Comparison of ENCODE assay signal across 18 mouse cellular contexts in genomic region chrX:51170404-51170803, GRCm38 (mm10). TPM values are rescaled to one million over a fixed set of nuclear protein-coding genes. Genes with fewer than 3 reads are reported as not detected.
"Had no signal": no experiment of that assay in that cellular context is flagged by ENCODE, and none has a peak within 500 bp of the region (broad histone marks: within the 10 kb centered on the region; RNA-seq: fewer than 3 reads in every experiment).

No protein-coding gene starts in this region.

- H3K4me2 ChIP-seq: limb, embryonic 12.5 days; limb, embryonic 15.5 days; midbrain, embryonic 11.5 days had no signal

- H3K9me3 ChIP-seq: limb, embryonic 12.5 days; limb, embryonic 15.5 days; megakaryocyte, embryonic 14.5 days had no signal

- H3K9ac ChIP-seq: limb, embryonic 12.5 days; limb, embryonic 15.5 days had no signal

- H3K4me3 ChIP-seq: layer of hippocampus, adult 2 months; left cerebral cortex, adult 2 months; limb, embryonic 12.5 days; limb, embryonic 15.5 days; megakaryocyte, embryonic 14.5 days had no signal

- H3K36me3 ChIP-seq: limb, embryonic 12.5 days; limb, embryonic 15.5 days had no signal

- ATAC-seq: inflammation-experienced regulatory T-cells, adult 6 months; intestine, embryonic 16.5 days had no signal

- H3K4me1 ChIP-seq: limb, embryonic 12.5 days; limb, embryonic 15.5 days had no signal

- H3K27ac ChIP-seq: layer of hippocampus, adult 2 months; left cerebral cortex, adult 2 months; limb, embryonic 12.5 days; limb, embryonic 15.5 days had no signal

- H3K27me3 ChIP-seq: limb, embryonic 15.5 days had no signal

- DNase-seq: kidney, adult 18-20 months; kidney, adult 9 months; kidney, postnatal 25 days; layer of hippocampus, adult 9-11 months; layer of hippocampus, postnatal 36 days; left cerebral cortex, postnatal 4 days; lung, adult 2 months; midbrain, embryonic 14.5 days; thymus, adult 18-20 months; thymus, postnatal 36 days had no signal

RNA-seq across cellular contexts. Expression of gene Mbnl3, which starts 35.9 kb away (rescaled TPM):
- total RNA-seq: layer of hippocampus, postnatal 36 days had no signal
